Mouse (Mus musculus): Measurements from ENCODE around the gene Ccdc88c. TPM values are rescaled to one million over a fixed set of nuclear protein-coding genes. Genes with fewer than 3 reads are reported as not detected.

Ccdc88c gene
- 14.0 and 16.7 TPM in 2 replicates for polyA plus RNA-seq (2014; fragmentation: Nextera tagmentation; extraction: Ambion mirVana)

GRCm38 (mm10) chr12:101028954-101029731 is at the start of gene Ccdc88c:
Gene Ccdc88c (minus strand): TSS chr12:101029056.
- 1% methylated on average over 55 of the region's 56 CpGs for WGBS
- peak within 1 kb of the TSS; percentile 94 for H3K27ac ChIP-seq (replicated peaks; ENCODE audit: low read depth, low read length)
- DNase-seq, result peak; percentile 93
- H3K9ac ChIP-seq (replicated peaks; ENCODE audit: low read length), result peak within 1 kb of the TSS; percentile 83
- no peaks in the 10 kb centered on the region for H3K36me3 ChIP-seq (ENCODE audit: control insufficient read depth, insufficient read depth, low read length)
- peak; percentile 89 for ATAC-seq (ENCODE audit: low FRiP score, low TSS enrichment)
- peaks cover 24% of the 10 kb centered on the region for H3K4me1 ChIP-seq (ENCODE audit: control insufficient read depth, insufficient read depth, low read length)
- peak within 1 kb of the TSS; percentile 69 for H3K4me2 ChIP-seq (ENCODE audit: low read length)
- H3K27me3 ChIP-seq (ENCODE audit: control insufficient read depth, insufficient read depth, low read length), result no peaks in the 10 kb centered on the region
- no peaks in the 10 kb centered on the region for H3K9me3 ChIP-seq (ENCODE audit: control insufficient read depth, low read length)
- H3K4me3 ChIP-seq (replicated peaks; ENCODE audit: low read depth, low read length), result peak within 1 kb of the TSS; percentile 78

GRCm38 (mm10) chr12:101077955-101078354 is 49.1 kb upstream of the Ccdc88c start:
- Histone ChIP-seq H3K9ac (replicated peaks; ENCODE audit: low read length) (no peak overlapping the region), H3K36me3 (ENCODE audit: control insufficient read depth, insufficient read depth, low read length) (no peaks in the 10 kb centered on the region), H3K27ac (replicated peaks; ENCODE audit: low read depth, low read length) (no peak overlapping the region), H3K4me1 (ENCODE audit: control insufficient read depth, insufficient read depth, low read length) (peaks cover 16% of the 10 kb centered on the region), H3K27me3 (ENCODE audit: control insufficient read depth, insufficient read depth, low read length) (no peaks in the 10 kb centered on the region), H3K4me2 (ENCODE audit: low read length) (no peak overlapping the region), H3K9me3 (ENCODE audit: control insufficient read depth, low read length) (no peaks in the 10 kb centered on the region), H3K4me3 (replicated peaks; ENCODE audit: low read depth, low read length) (no peak overlapping the region)
- DNase-seq (no peak), ATAC-seq (ENCODE audit: low FRiP score, low TSS enrichment) (no peak)

DNA sequence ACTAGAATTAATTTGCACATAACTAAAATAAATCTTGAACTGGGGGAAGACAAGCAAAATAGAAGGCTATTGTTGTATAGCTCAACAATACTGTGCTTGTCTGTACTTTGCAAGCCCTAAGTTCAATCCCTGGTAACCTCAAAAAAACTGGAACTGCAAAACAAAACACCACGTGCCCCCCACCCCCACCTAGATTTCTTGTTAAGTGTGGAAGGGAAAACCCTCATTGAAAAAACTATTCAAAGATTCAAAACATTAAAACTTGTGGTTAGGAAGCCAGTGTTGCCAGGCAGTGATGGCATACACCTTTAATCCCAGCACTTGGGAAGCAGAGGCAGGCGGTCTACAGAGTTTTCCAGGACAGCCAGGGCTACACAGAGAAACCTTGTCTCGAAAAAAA is 46.6 kb upstream of the Ccdc88c start:
- H3K4me2 ChIP-seq (ENCODE audit: low read length), result no peak overlapping the region
- H3K4me1 ChIP-seq (ENCODE audit: control insufficient read depth, insufficient read depth, low read length), result no peaks in the 10 kb centered on the region
- no peaks in the 10 kb centered on the region for H3K36me3 ChIP-seq (ENCODE audit: control insufficient read depth, insufficient read depth, low read length)
- no peak overlapping the region for H3K9ac ChIP-seq (replicated peaks; ENCODE audit: low read length)
- H3K4me3 ChIP-seq (replicated peaks; ENCODE audit: low read depth, low read length), result no peak overlapping the region
- DNase-seq, result no peak
- H3K9me3 ChIP-seq (ENCODE audit: control insufficient read depth, low read length), result no peaks in the 10 kb centered on the region
- 92% methylated on average over 3 of the region's 3 CpGs for WGBS
- no peak for ATAC-seq (ENCODE audit: low FRiP score, low TSS enrichment)
- no peaks in the 10 kb centered on the region for H3K27me3 ChIP-seq (ENCODE audit: control insufficient read depth, insufficient read depth, low read length)
- no peak overlapping the region for H3K27ac ChIP-seq (replicated peaks; ENCODE audit: low read depth, low read length)

- H3K9me3 ChIP-seq (ENCODE audit: control insufficient read depth, low read length), result no peaks in the 10 kb centered on the region
- H3K4me2 ChIP-seq (ENCODE audit: low read length), result no peak overlapping the region
- H3K4me1 ChIP-seq (ENCODE audit: control insufficient read depth, insufficient read depth, low read length), result no peaks in the 10 kb centered on the region
- H3K9ac ChIP-seq (replicated peaks; ENCODE audit: low read length), result no peak overlapping the region
- no peak overlapping the region for H3K27ac ChIP-seq (replicated peaks; ENCODE audit: low read depth, low read length)
- H3K36me3 ChIP-seq (ENCODE audit: control insufficient read depth, insufficient read depth, low read length), result no peaks in the 10 kb centered on the region
- no peak overlapping the region for H3K4me3 ChIP-seq (replicated peaks; ENCODE audit: low read depth, low read length)
- 96% methylated on average over 4 of the region's 4 CpGs for WGBS
- DNase-seq (no peak), ATAC-seq (ENCODE audit: low FRiP score, low TSS enrichment) (no peak)
- no peaks in the 10 kb centered on the region for H3K27me3 ChIP-seq (ENCODE audit: control insufficient read depth, insufficient read depth, low read length)
Measured at GRCm38 (mm10) chr12:101074821-101075429, 46.1 kb upstream of the Ccdc88c start.

- ATAC-seq (ENCODE audit: low FRiP score, low TSS enrichment) (no peak), DNase-seq (no peak)
- Histone ChIP-seq H3K4me2 (ENCODE audit: low read length) (no peak overlapping the region), H3K36me3 (ENCODE audit: control insufficient read depth, insufficient read depth, low read length) (peaks cover 15% of the 10 kb centered on the region), H3K4me1 (ENCODE audit: control insufficient read depth, insufficient read depth, low read length) (no peaks in the 10 kb centered on the region), H3K4me3 (replicated peaks; ENCODE audit: low read depth, low read length) (no peak overlapping the region), H3K9ac (replicated peaks; ENCODE audit: low read length) (no peak overlapping the region), H3K9me3 (ENCODE audit: control insufficient read depth, low read length) (no peaks in the 10 kb centered on the region), H3K27me3 (ENCODE audit: control insufficient read depth, insufficient read depth, low read length) (no peaks in the 10 kb centered on the region), H3K27ac (replicated peaks; ENCODE audit: low read depth, low read length) (no peak overlapping the region)
- WGBS, result 98% methylated on average over 1 of the region's 1 CpGs
Measured at GRCm38 (mm10) chr12:101069813-101070212, 41.0 kb upstream of the Ccdc88c start.

DNA sequence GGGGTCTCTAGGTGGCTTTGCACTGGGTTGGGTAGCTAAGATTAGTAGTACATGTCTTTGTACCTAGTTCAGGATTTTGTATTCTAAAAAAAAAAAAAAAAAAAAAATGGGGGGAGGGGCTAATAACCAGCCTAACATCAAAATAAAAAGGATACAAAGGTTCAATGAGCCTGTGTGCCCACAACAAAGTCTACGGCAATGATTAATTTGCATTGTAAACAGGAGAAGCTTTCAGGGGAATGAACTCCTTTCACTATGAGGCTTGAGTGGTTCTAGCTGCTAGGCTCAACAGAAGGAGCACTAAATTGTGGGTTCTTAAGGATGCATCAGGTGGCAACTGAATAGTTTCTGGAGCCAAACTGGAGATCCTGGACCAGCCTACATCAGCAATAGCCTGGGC is 37.5 kb upstream of the Ccdc88c start:
- Histone ChIP-seq H3K4me1 (ENCODE audit: control insufficient read depth, insufficient read depth, low read length) (no peaks in the 10 kb centered on the region), H3K4me2 (ENCODE audit: low read length) (no peak overlapping the region), H3K27ac (replicated peaks; ENCODE audit: low read depth, low read length) (no peak overlapping the region), H3K36me3 (ENCODE audit: control insufficient read depth, insufficient read depth, low read length) (peaks cover 40% of the 10 kb centered on the region), H3K9ac (replicated peaks; ENCODE audit: low read length) (no peak overlapping the region), H3K27me3 (ENCODE audit: control insufficient read depth, insufficient read depth, low read length) (no peaks in the 10 kb centered on the region), H3K4me3 (replicated peaks; ENCODE audit: low read depth, low read length) (no peak overlapping the region), H3K9me3 (ENCODE audit: control insufficient read depth, low read length) (no peaks in the 10 kb centered on the region)
- ATAC-seq (ENCODE audit: low FRiP score, low TSS enrichment), result no peak
- 78% methylated on average over 1 of the region's 1 CpGs for WGBS
- no peak for DNase-seq

DNA sequence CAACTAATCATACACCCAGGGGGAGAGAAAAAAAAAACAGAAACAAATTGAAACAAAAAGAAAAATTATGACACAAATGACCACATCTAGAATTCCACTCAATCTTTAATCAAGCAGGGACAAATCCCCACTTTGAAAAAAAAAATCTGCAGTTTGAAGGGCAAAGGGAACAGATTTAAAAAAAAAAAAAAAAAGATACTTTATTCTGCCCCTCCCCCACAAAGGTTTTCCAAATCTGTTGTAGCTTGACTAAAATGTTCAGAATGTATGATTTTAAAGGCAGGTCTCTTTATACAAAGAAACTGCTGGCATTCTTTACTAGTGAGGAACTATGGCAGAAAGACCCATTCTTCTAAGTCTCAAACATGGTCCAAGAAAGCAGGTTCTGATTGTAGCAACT is 11.1 kb upstream of the Ccdc88c start:
- no peaks in the 10 kb centered on the region for H3K27me3 ChIP-seq (ENCODE audit: control insufficient read depth, insufficient read depth, low read length)
- H3K4me1 ChIP-seq (ENCODE audit: control insufficient read depth, insufficient read depth, low read length), result no peaks in the 10 kb centered on the region
- ATAC-seq (ENCODE audit: low FRiP score, low TSS enrichment) (no peak), DNase-seq (no peak)
- no peak overlapping the region for H3K4me2 ChIP-seq (ENCODE audit: low read length)
- H3K27ac ChIP-seq (replicated peaks; ENCODE audit: low read depth, low read length), result no peak overlapping the region
- no peaks in the 10 kb centered on the region for H3K9me3 ChIP-seq (ENCODE audit: control insufficient read depth, low read length)
- no peak overlapping the region for H3K9ac ChIP-seq (replicated peaks; ENCODE audit: low read length)
- no peak overlapping the region for H3K4me3 ChIP-seq (replicated peaks; ENCODE audit: low read depth, low read length)
- peaks cover 66% of the 10 kb centered on the region for H3K36me3 ChIP-seq (ENCODE audit: control insufficient read depth, insufficient read depth, low read length)

GRCm38 (mm10) chr12:101028247-101028953 is 456 bp downstream of the Ccdc88c start:
- DNase-seq (no peak), ATAC-seq (ENCODE audit: low FRiP score, low TSS enrichment) (no peak; the same call in 1 of the 2 replicates)
- Histone ChIP-seq H3K27ac (replicated peaks; ENCODE audit: low read depth, low read length) (peak overlapping the region; percentile 94), H3K36me3 (ENCODE audit: control insufficient read depth, insufficient read depth, low read length) (no peaks in the 10 kb centered on the region), H3K4me2 (ENCODE audit: low read length) (peak overlapping the region; percentile 69), H3K4me1 (ENCODE audit: control insufficient read depth, insufficient read depth, low read length) (peaks cover 31% of the 10 kb centered on the region), H3K9me3 (ENCODE audit: control insufficient read depth, low read length) (no peaks in the 10 kb centered on the region), H3K4me3 (replicated peaks; ENCODE audit: low read depth, low read length) (peak overlapping the region; percentile 78), H3K9ac (replicated peaks; ENCODE audit: low read length) (peak overlapping the region; percentile 83), H3K27me3 (ENCODE audit: control insufficient read depth, insufficient read depth, low read length) (no peaks in the 10 kb centered on the region)
- under 1% methylated on average over 66 of the region's 67 CpGs for WGBS

Data from midbrain, embryonic 14.5 days (tissue).